In genomic region chr3:31000018-31000407, GRCm38 (mm10) we compare ENCODE assay signal across 9 mouse cellular contexts. TPM values are rescaled to one million over a fixed set of nuclear protein-coding genes. Genes with fewer than 3 reads are reported as not detected.
DNase-seq lines count a peak whose midpoint lies in the region; ATAC-seq and TF ChIP-seq lines count a peak whose summit lies in the region.
"Had no signal": no experiment of that assay in that cellular context is flagged by ENCODE, and none has a peak within 500 bp of the region (broad histone marks: within the 10 kb centered on the region; RNA-seq: fewer than 3 reads in every experiment).

No protein-coding gene starts in this region.

- H3K27me3 ChIP-seq in kidney, postnatal 0 days (ENCODE audit: insufficient read depth, low read length): no peaks in the 10 kb centered on the region
- H3K27me3 ChIP-seq in Patski: no peaks in the 10 kb centered on the region
- no peaks in the 10 kb centered on the region for H3K27me3 ChIP-seq in heart, embryonic 15.5 days
- H3K27me3 ChIP-seq in lung, embryonic 16.5 days (ENCODE audit: control insufficient read depth, insufficient read depth, low read depth, low read length): no peaks in the 10 kb centered on the region

- DNase-seq in kidney, postnatal 0 days (ENCODE audit: low spot score): no peak
- no peak for DNase-seq in kidney, postnatal 36 days
- no peak for DNase-seq in Patski (ENCODE audit: low read depth, low spot score)
- no peak for DNase-seq in frontal cortex, adult 2 months (ENCODE audit: extremely low spot score in 1 of 2, low spot score in 1 of 2)
- DNase-seq: cerebellum, adult 9-11 months had no signal

- H3K4me3 ChIP-seq in kidney, postnatal 0 days (replicated peaks; ENCODE audit: low read depth, low read length): no peak overlapping the region
- H3K4me3 ChIP-seq in heart, embryonic 15.5 days: no peak overlapping the region
- no peak overlapping the region for H3K4me3 ChIP-seq in lung, embryonic 16.5 days (ENCODE audit: low read length)

- H3K36me3 ChIP-seq in kidney, postnatal 0 days (ENCODE audit: insufficient read depth, low read length): no peaks in the 10 kb centered on the region
- no peaks in the 10 kb centered on the region for H3K36me3 ChIP-seq in heart, embryonic 15.5 days
- no peaks in the 10 kb centered on the region for H3K36me3 ChIP-seq in lung, embryonic 16.5 days (ENCODE audit: control insufficient read depth, insufficient read depth, low read length)

- H3K4me2 ChIP-seq in kidney, postnatal 0 days (ENCODE audit: low read length): 0 out of 2 replicates have a peak overlapping the region, but pooled peaks have one; percentile 8
- no peak overlapping the region for H3K4me2 ChIP-seq in heart, embryonic 15.5 days
- H3K4me2 ChIP-seq in lung, embryonic 16.5 days (ENCODE audit: low read depth, low read length): peak overlapping the region; percentile 33

- H3K27ac ChIP-seq in kidney, postnatal 0 days: peak overlapping the region; percentile 15
- peak overlapping the region; percentile 74 for H3K27ac ChIP-seq in heart, embryonic 15.5 days
- H3K27ac ChIP-seq in lung, embryonic 16.5 days (ENCODE audit: low read length): peak overlapping the region; percentile 97

- no peak for TF ChIP-seq CTCF in kidney, postnatal 0 days (IDR thresholded peaks at IDR 0.05; ENCODE audit: low read depth)
- TF ChIP-seq CTCF in Patski (IDR thresholded peaks at IDR 0.05): no peak

- H3K9ac ChIP-seq in kidney, postnatal 0 days (ENCODE audit: low read depth, low read length): 0 out of 2 replicates have a peak overlapping the region, but pooled peaks have one; percentile 1
- no peak overlapping the region for H3K9ac ChIP-seq in heart, embryonic 15.5 days
- H3K9ac ChIP-seq in lung, embryonic 16.5 days (ENCODE audit: low read length): peak overlapping the region; percentile 44

- WGBS in kidney, postnatal 0 days: 34% methylated on average over 4 of the region's 4 CpGs
- 43% methylated on average over 4 of the region's 4 CpGs for WGBS in heart, embryonic 15.5 days
- WGBS in lung, embryonic 16.5 days: 24% methylated on average over 4 of the region's 4 CpGs

- H3K4me1 ChIP-seq in kidney, postnatal 0 days (replicated peaks; ENCODE audit: insufficient read depth, low read length): peaks cover 31% of the 10 kb centered on the region
- H3K4me1 ChIP-seq in heart, embryonic 15.5 days (replicated peaks): peaks cover 32% of the 10 kb centered on the region
- H3K4me1 ChIP-seq in lung, embryonic 16.5 days (replicated peaks; ENCODE audit: control insufficient read depth, insufficient read depth, low read length): peaks cover 27% of the 10 kb centered on the region

- in situ Hi-C loops in Patski (cut with MboI; ENCODE audit: low pct_unique_long_range_greater_than_20kb): no loop called here

- H3K9me3 ChIP-seq in kidney, postnatal 0 days (replicated peaks; ENCODE audit: low read length): no peaks in the 10 kb centered on the region
- H3K9me3 ChIP-seq in heart, embryonic 15.5 days (replicated peaks): no peaks in the 10 kb centered on the region
- no peaks in the 10 kb centered on the region for H3K9me3 ChIP-seq in lung, embryonic 16.5 days (ENCODE audit: control insufficient read depth, low read length)

- no peak for ATAC-seq in kidney, postnatal 0 days (replicated peaks; ENCODE audit: low FRiP score, low read depth)
- peak; percentile 4 for ATAC-seq in Patski
- ATAC-seq in heart, embryonic 15.5 days (replicated peaks; ENCODE audit: insufficient number of reproducible peaks, insufficient read depth, low FRiP score, low read depth): no peak
- no peak for ATAC-seq in lung, embryonic 16.5 days (ENCODE audit: low read depth)
- no peak for ATAC-seq in monocyte, adult 5-6 weeks (replicated peaks; ENCODE audit: insufficient number of reproducible peaks, low FRiP score, low TSS enrichment, poor library complexity, severe bottlenecking)
- ATAC-seq in megakaryocyte, adult 5-6 weeks (ENCODE audit: poor library complexity, severe bottlenecking): no peak

- POLR2A ChIA-PET in Patski (lab: Charles Lee): interaction anchor here (0.5 to 5.5 kb wide), 7 partner anchors 15 to 47 kb away, joined by 3 to 50 read pairs (median 4); no protein-coding TSS in a partner anchor

- CTCF ChIA-PET in Patski (lab: Charles Lee): interaction anchor here (1.0 to 6.8 kb wide), 11 partner anchors 11 to 304 kb away, joined by 3 to 68 read pairs (median 4); no protein-coding TSS in a partner anchor

RNA-seq across cellular contexts. Expression of gene Prkci, which starts 4.5 kb away (rescaled TPM):
- polyA plus RNA-seq in kidney, postnatal 0 days (2015; fragmentation: Nextera tagmentation; extraction: Ambion mirVana): 29.5 and 31.6 TPM in 2 replicates
- 150 TPM for polyA plus RNA-seq in Patski (2021)
- polyA plus RNA-seq in heart, embryonic 15.5 days (2015; fragmentation: Nextera tagmentation; extraction: Ambion mirVana): 15.1 and 19.1 TPM in 2 replicates
- polyA plus RNA-seq in lung, embryonic 16.5 days (2015; fragmentation: Nextera tagmentation; extraction: Ambion mirVana): 51.0 and 53.2 TPM in 2 replicates
- 7.7 to 11.1 TPM (median 9.3 TPM) in 3 replicates for total RNA-seq in monocyte, adult 5-6 weeks (2017)
- polyA plus RNA-seq in frontal cortex, adult 2 months (2012; rRNA removed): 38.2 and 39.1 TPM in 2 replicates
- 18.8 and 19.9 TPM in 2 replicates for total RNA-seq in megakaryocyte, adult 5-6 weeks (2015)
- total RNA-seq in megakaryocyte, adult 5-6 weeks (2017): 12.4 and 14.7 TPM in 2 replicates

RNA-seq across cellular contexts. Expression of gene Phc3, which starts 30.8 kb away (rescaled TPM):
- polyA plus RNA-seq in kidney, postnatal 0 days (2015; fragmentation: Nextera tagmentation; extraction: Ambion mirVana): 4.5 and 4.7 TPM in 2 replicates
- 29.3 TPM for polyA plus RNA-seq in Patski (2021)
- 4.9 and 5.7 TPM in 2 replicates for polyA plus RNA-seq in heart, embryonic 15.5 days (2015; fragmentation: Nextera tagmentation; extraction: Ambion mirVana)
- 6.7 and 7.2 TPM in 2 replicates for polyA plus RNA-seq in lung, embryonic 16.5 days (2015; fragmentation: Nextera tagmentation; extraction: Ambion mirVana)
- total RNA-seq in monocyte, adult 5-6 weeks (2017): 22.7 to 46.5 TPM (median 29.5 TPM) in 3 replicates
- 22.5 and 23.5 TPM in 2 replicates for polyA plus RNA-seq in frontal cortex, adult 2 months (2012; rRNA removed)
- 31.0 and 31.1 TPM in 2 replicates for total RNA-seq in megakaryocyte, adult 5-6 weeks (2015)
- total RNA-seq in megakaryocyte, adult 5-6 weeks (2017): 17.3 and 20.4 TPM in 2 replicates

Comparison
In these comparisons a context has a peak if more than half of its experiments do, and no peak if none do; other contexts are left out.
1. H3K27ac ChIP-seq: peak in every context shown above with its lines; median percentile 97 in lung, embryonic 16.5 days; 74 in heart, embryonic 15.5 days; 15 in kidney, postnatal 0 days.